Mouse (Mus musculus) kidney, postnatal 0 days (tissue): Measurements from ENCODE around the gene Nme2. TPM values are rescaled to one million over a fixed set of nuclear protein-coding genes. Genes with fewer than 3 reads are reported as not detected.

Experiments
- ATAC-seq: fragments of 200-750 bp; cut with Nextera tagmentation; replicated peaks from 2 replicates; pipeline ENCODE4 v1.8.0; 2017; ENCODE audit warnings: low read depth, moderate number of reproducible peaks, moderate TSS enrichment, moderate library complexity; ENCODE audit not compliant: low FRiP score
- DNase-seq: peaks from one replicate; pipeline ENCODE4 v3.0.0-alpha.2; 2016; ENCODE audit warnings: low spot score
- H3K27ac ChIP-seq: fragments of 300-500 bp; sonication (generic); 2 replicates; pipeline ENCODE4 v1.5.1; 2014; ENCODE audit warnings: mild to moderate bottlenecking
- H3K27me3 ChIP-seq: fragments of 300-500 bp; sonication (generic); 2 replicates; pipeline ENCODE4 v1.6.1; 2014; ENCODE audit warnings: low read length, mixed read lengths; ENCODE audit not compliant: insufficient read depth
- H3K36me3 ChIP-seq: fragments of 300-500 bp; sonication (generic); 2 replicates; pipeline ENCODE4 v1.6.1; 2014; ENCODE audit warnings: low read length, mixed read lengths; ENCODE audit not compliant: insufficient read depth
- H3K4me1 ChIP-seq: fragments of 300-500 bp; sonication (generic); replicated peaks from 2 replicates; pipeline ENCODE4 v1.6.1; 2014; ENCODE audit warnings: antibody characterized with exemption, low read length, mixed read lengths; ENCODE audit not compliant: insufficient read depth
- H3K4me2 ChIP-seq: fragments of 300-500 bp; sonication (generic); 2 replicates; pipeline ENCODE4 v1.6.1; 2014; ENCODE audit warnings: mild to moderate bottlenecking, low read length, moderate library complexity, mixed read lengths
- H3K4me3 ChIP-seq: fragments of 300-500 bp; sonication (generic); replicated peaks from 2 replicates; pipeline ENCODE4 v1.5.1; 2014; ENCODE audit warnings: low read depth, low read length
- H3K9ac ChIP-seq: fragments of 300-500 bp; sonication (generic); 2 replicates; pipeline ENCODE4 v1.6.1; 2014; ENCODE audit warnings: low read depth, low read length
- H3K9me3 ChIP-seq: fragments of 300-500 bp; sonication (generic); replicated peaks from 2 replicates; pipeline ENCODE4 v1.6.1; 2016; ENCODE audit warnings: low read length, inconsistent platforms, mixed read lengths
- CTCF ChIP-seq: IDR thresholded peaks from 2 replicates; pipeline ENCODE4 v1.5.1; 2016; ENCODE audit warnings: antibody characterized with exemption, low read depth, mild to moderate bottlenecking, moderate library complexity
- WGBS: fragments of 180-500 bp; shearing (Covaris S2); extraction: QIAGEN DNeasy Blood & Tissue Kit; methylation state at CpG from one replicate; pipeline ENCODE4 v1.1.7; 2014; 5-methylcytosine and 5-hydroxymethylcytosine counted together
- polyA plus RNA-seq: library from polyadenylated mRNA; unstranded; fragments of >200 nt; fragmentation: Nextera tagmentation; extraction: Ambion mirVana; gene quantifications from 2 replicates; pipeline ENCODE4 v1.2.1, GENCODE M21; 2015

The Nme2 gene
- polyA plus RNA-seq, 1 experiment from 2014 or later, result 442 TPM

- WGBS, result 3% methylated on average over 15 of the region's 15 CpGs
These were observed 39.2 kb upstream of the Nme2 start for GRCm38 (mm10) chr11:93995111-93995719.

GRCm38 (mm10) chr11:93994531-93994930 is 38.5 kb upstream of the Nme2 start:
- H3K4me1 ChIP-seq, result peaks cover 12% of the 10 kb centered on the region; the same call in 1 of the 2 replicates
- peak overlapping the region; percentile 96 for H3K27ac ChIP-seq
- H3K9me3 ChIP-seq, result no peaks in the 10 kb centered on the region
- no peaks in the 10 kb centered on the region for H3K27me3 ChIP-seq
- 44% methylated on average over 5 of the region's 5 CpGs for WGBS
- H3K9ac ChIP-seq, result peak overlapping the region; percentile 92; the same call in 1 of the 2 replicates
- H3K4me3 ChIP-seq, result peak overlapping the region; percentile 98
- no peaks in the 10 kb centered on the region for H3K36me3 ChIP-seq
- ATAC-seq (no peak), DNase-seq (no peak)
- peak overlapping the region; percentile 64 for H3K4me2 ChIP-seq
- no peak for TF ChIP-seq CTCF

More at GRCm38 (mm10) chr11:93995111-93995719, 39.2 kb upstream of the Nme2 start:
- Histone ChIP-seq H3K36me3 (no peaks in the 10 kb centered on the region), H3K4me3 (peak overlapping the region; percentile 98), H3K27ac (peak overlapping the region; percentile 96), H3K4me1 (peaks cover 12% of the 10 kb centered on the region; the same call in 1 of the 2 replicates), H3K4me2 (peak overlapping the region; percentile 64), H3K9me3 (no peaks in the 10 kb centered on the region), H3K27me3 (no peaks in the 10 kb centered on the region), H3K9ac (peak overlapping the region; percentile 92)
- peak; percentile 94 for DNase-seq
- TF ChIP-seq CTCF, result no peak
- ATAC-seq, result peak; percentile 78

GRCm38 (mm10) chr11:93988328-93989062 is 32.4 kb upstream of the Nme2 start:
- H3K36me3 ChIP-seq, result no peaks in the 10 kb centered on the region
- peak overlapping the region; percentile 10; the same call in 1 of the 2 replicates for H3K4me2 ChIP-seq
- peak; percentile 79 for DNase-seq
- peak overlapping the region; percentile 81 for H3K27ac ChIP-seq
- H3K4me3 ChIP-seq, result no peak overlapping the region
- H3K9ac ChIP-seq, result no peak overlapping the region
- H3K27me3 ChIP-seq, result no peaks in the 10 kb centered on the region
- peaks cover 8% of the 10 kb centered on the region; the same call in 1 of the 2 replicates for H3K4me1 ChIP-seq
- 46% methylated on average over 12 of the region's 12 CpGs for WGBS
- ATAC-seq, result 0 out of 2 replicates have a peak, but pooled peaks have one; percentile 33
- TF ChIP-seq CTCF, result no peak
- H3K9me3 ChIP-seq, result no peaks in the 10 kb centered on the region

GRCm38 (mm10) chr11:93987625-93988327 is 31.7 kb upstream of the Nme2 start:
- Histone ChIP-seq H3K9me3 (no peaks in the 10 kb centered on the region), H3K4me1 (peaks cover 8% of the 10 kb centered on the region; the same call in 1 of the 2 replicates), H3K36me3 (no peaks in the 10 kb centered on the region), H3K9ac (no peak overlapping the region), H3K4me2 (no peak overlapping the region), H3K27ac (peak overlapping the region; percentile 81), H3K4me3 (no peak overlapping the region), H3K27me3 (no peaks in the 10 kb centered on the region)
- WGBS, result 58% methylated on average over 8 of the region's 8 CpGs
- DNase-seq, result peak; percentile 39
- no peak for TF ChIP-seq CTCF
- ATAC-seq, result no peak

- Histone ChIP-seq H3K4me3 (no peak overlapping the region), H3K36me3 (no peaks in the 10 kb centered on the region), H3K4me1 (peaks cover 8% of the 10 kb centered on the region; the same call in 1 of the 2 replicates), H3K9me3 (no peaks in the 10 kb centered on the region), H3K4me2 (no peak overlapping the region), H3K9ac (no peak overlapping the region), H3K27me3 (no peaks in the 10 kb centered on the region), H3K27ac (peak overlapping the region; percentile 81; the same call in 1 of the 2 replicates)
- TF ChIP-seq CTCF, result no peak
- no peak for ATAC-seq
- no peak for DNase-seq
- WGBS, result 82% methylated on average over 4 of the region's 4 CpGs
These were observed 31.0 kb upstream of the Nme2 start for GRCm38 (mm10) chr11:93987026-93987425.

- no peak for ATAC-seq
These were observed 30.2 kb upstream of the Nme2 start for GRCm38 (mm10) chr11:93986298-93986697.

More at GRCm38 (mm10) chr11:93986298-93986697, 30.2 kb upstream of the Nme2 start:
- H3K9me3 ChIP-seq, result no peaks in the 10 kb centered on the region
- DNase-seq, result no peak
- no peak for TF ChIP-seq CTCF
- peaks cover 8% of the 10 kb centered on the region; the same call in 1 of the 2 replicates for H3K4me1 ChIP-seq
- no peak overlapping the region for H3K4me2 ChIP-seq
- no peaks in the 10 kb centered on the region for H3K27me3 ChIP-seq
- H3K4me3 ChIP-seq, result no peak overlapping the region
- no peak overlapping the region for H3K9ac ChIP-seq
- no peaks in the 10 kb centered on the region for H3K36me3 ChIP-seq
- no peak overlapping the region for H3K27ac ChIP-seq
